In genomic region chr6:94696182-94697080, GRCm38 (mm10) we compare ENCODE assay signal across 9 mouse cellular contexts. TPM values are rescaled to one million over a fixed set of nuclear protein-coding genes. Genes with fewer than 3 reads are reported as not detected.
DNase-seq lines count a peak whose midpoint lies in the region; ATAC-seq and TF ChIP-seq lines count a peak whose summit lies in the region.
"Had no signal": no experiment of that assay in that cellular context is flagged by ENCODE, and none has a peak within 500 bp of the region (broad histone marks: within the 10 kb centered on the region; RNA-seq: fewer than 3 reads in every experiment).

No protein-coding gene starts in this region.

- no peak for ATAC-seq in forebrain, embryonic 11.5 days (replicated peaks; ENCODE audit: low FRiP score)
- no peak for ATAC-seq in forebrain, embryonic 15.5 days (replicated peaks)
- ATAC-seq in G1E (ENCODE audit: extremely low read depth, insufficient number of reproducible peaks, low FRiP score, poor library complexity, severe bottlenecking): no peak
- ATAC-seq in hindbrain, embryonic 13.5 days (ENCODE audit: low FRiP score): no peak

- peaks cover 22% of the 10 kb centered on the region for H3K4me1 ChIP-seq in forebrain, embryonic 11.5 days (replicated peaks; ENCODE audit: control insufficient read depth, insufficient read depth, low read length)
- peaks cover 47% of the 10 kb centered on the region for H3K4me1 ChIP-seq in forebrain, embryonic 15.5 days
- peaks cover 60% of the 10 kb centered on the region for H3K4me1 ChIP-seq in G1E (ENCODE audit: insufficient read depth, low read depth, low read length)
- H3K4me1 ChIP-seq in hindbrain, embryonic 13.5 days (replicated peaks): peaks cover 69% of the 10 kb centered on the region

- H3K4me2 ChIP-seq in forebrain, embryonic 11.5 days (ENCODE audit: low read depth, low read length, severe bottlenecking): peak overlapping the region; percentile 88; the same call in 1 of the 2 replicates
- H3K4me2 ChIP-seq in forebrain, embryonic 15.5 days (replicated peaks): no peak overlapping the region
- H3K4me2 ChIP-seq in hindbrain, embryonic 13.5 days: peak overlapping the region; percentile 92

- WGBS in forebrain, embryonic 11.5 days: 45% methylated on average over 10 of the region's 10 CpGs
- 36% methylated on average over 10 of the region's 10 CpGs for WGBS in forebrain, embryonic 15.5 days
- 41% methylated on average over 10 of the region's 10 CpGs for WGBS in hindbrain, embryonic 13.5 days

- H3K9me3 ChIP-seq in forebrain, embryonic 11.5 days (ENCODE audit: control insufficient read depth, low read length): no peaks in the 10 kb centered on the region
- H3K9me3 ChIP-seq in forebrain, embryonic 15.5 days: no peaks in the 10 kb centered on the region
- peaks cover 9% of the 10 kb centered on the region for H3K9me3 ChIP-seq in G1E (replicated peaks)
- no peaks in the 10 kb centered on the region for H3K9me3 ChIP-seq in hindbrain, embryonic 13.5 days

- H3K36me3 ChIP-seq in forebrain, embryonic 11.5 days (ENCODE audit: control insufficient read depth, insufficient read depth, low read length): no peaks in the 10 kb centered on the region
- no peaks in the 10 kb centered on the region for H3K36me3 ChIP-seq in forebrain, embryonic 15.5 days
- H3K36me3 ChIP-seq in G1E (replicated peaks): peaks cover 14% of the 10 kb centered on the region
- H3K36me3 ChIP-seq in hindbrain, embryonic 13.5 days: no peaks in the 10 kb centered on the region

- peak overlapping the region; percentile 2; the same call in 1 of the 2 replicates for H3K4me3 ChIP-seq in forebrain, embryonic 11.5 days (ENCODE audit: low read depth, low read length)
- no peak overlapping the region for H3K4me3 ChIP-seq in forebrain, embryonic 15.5 days
- peak overlapping the region; percentile 14; the same call in 1 of the 2 replicates for H3K4me3 ChIP-seq in G1E (ENCODE audit: low read depth, low read length)
- H3K4me3 ChIP-seq in hindbrain, embryonic 13.5 days: peak overlapping the region; percentile 96

- DNase-seq in forebrain, embryonic 11.5 days (ENCODE audit: low spot score): no peak
- no peak for DNase-seq in G1E (ENCODE audit: low spot score)
- DNase-seq in lung, postnatal 25 days (ENCODE audit: low spot score): peak; percentile 59
- DNase-seq in thymus, postnatal 14 days: no peak
- no peak for DNase-seq in left cerebral cortex, postnatal 4 days
- DNase-seq in spleen, postnatal 10 days (ENCODE audit: low spot score in 2 of 2): no peak
- DNase-seq: cerebellum, postnatal 36 days had no signal

- H3K27ac ChIP-seq in forebrain, embryonic 11.5 days (ENCODE audit: low read depth, low read length): no peak overlapping the region
- H3K27ac ChIP-seq in forebrain, embryonic 15.5 days (replicated peaks): no peak overlapping the region
- no peak overlapping the region for H3K27ac ChIP-seq in hindbrain, embryonic 13.5 days

- no peaks in the 10 kb centered on the region for H3K27me3 ChIP-seq in forebrain, embryonic 11.5 days (ENCODE audit: control insufficient read depth, insufficient read depth, low read length)
- H3K27me3 ChIP-seq in forebrain, embryonic 15.5 days: no peaks in the 10 kb centered on the region
- H3K27me3 ChIP-seq in G1E (ENCODE audit: insufficient read depth, low read length): no peaks in the 10 kb centered on the region; the same call in 1 of the 2 replicates
- H3K27me3 ChIP-seq in hindbrain, embryonic 13.5 days: no peaks in the 10 kb centered on the region

- no peak for TF ChIP-seq CTCF in G1E (IDR thresholded peaks at IDR 0.05; ENCODE audit: low read depth, low read length)

- intact Hi-C loops in left cerebral cortex, postnatal 4 days (cut with DNase I): loop anchor here (5.0 kb wide), 1 partner anchor 74 kb away; no protein-coding TSS in a partner anchor

- no peak overlapping the region; the same call in 1 of the 2 replicates for H3K9ac ChIP-seq in forebrain, embryonic 11.5 days (ENCODE audit: low read length)
- H3K9ac ChIP-seq in forebrain, embryonic 15.5 days (replicated peaks): no peak overlapping the region
- peak overlapping the region; percentile 46 for H3K9ac ChIP-seq in hindbrain, embryonic 13.5 days

RNA-seq across cellular contexts. Expression of gene Lrig1, which starts 3.5 kb away (rescaled TPM):
- 21.7 and 25.2 TPM in 2 replicates for polyA plus RNA-seq in forebrain, embryonic 11.5 days (2014; fragmentation: Nextera tagmentation; extraction: Ambion mirVana)
- 7.4 and 9.8 TPM in 2 replicates for polyA plus RNA-seq in forebrain, embryonic 15.5 days (2015; fragmentation: Nextera tagmentation; extraction: Ambion mirVana)
- 19.8 and 23.6 TPM in 2 replicates for total RNA-seq in G1E (2014; fragmentation: Nextera tagmentation)
- 9.7 and 12.0 TPM in 2 replicates for total RNA-seq in G1E (2017)
- 5.9 and 7.0 TPM in 2 replicates for polyA plus RNA-seq in G1E (2012)
- polyA plus RNA-seq in hindbrain, embryonic 13.5 days (2015; fragmentation: Nextera tagmentation; extraction: Ambion mirVana): 10.9 and 12.5 TPM in 2 replicates
- total RNA-seq in left cerebral cortex, postnatal 4 days (2021): 10 to 100 TPM; 28.3 to 32.8 TPM
